Mouse (Mus musculus) neural tube, postnatal 0 days (tissue): ENCODE data around the gene Adam11. TPM values are rescaled to one million over a fixed set of nuclear protein-coding genes. Genes with fewer than 3 reads are reported as not detected.

Experiments
- polyA plus RNA-seq: library from polyadenylated mRNA; unstranded; fragments of >200 nt; fragmentation: Nextera tagmentation; extraction: Ambion mirVana; gene quantifications from 2 replicates; pipeline ENCODE4 v1.2.1, GENCODE M21; 2015

The Adam11 gene
- 20.7 and 24.9 TPM in 2 replicates for polyA plus RNA-seq

DNA sequence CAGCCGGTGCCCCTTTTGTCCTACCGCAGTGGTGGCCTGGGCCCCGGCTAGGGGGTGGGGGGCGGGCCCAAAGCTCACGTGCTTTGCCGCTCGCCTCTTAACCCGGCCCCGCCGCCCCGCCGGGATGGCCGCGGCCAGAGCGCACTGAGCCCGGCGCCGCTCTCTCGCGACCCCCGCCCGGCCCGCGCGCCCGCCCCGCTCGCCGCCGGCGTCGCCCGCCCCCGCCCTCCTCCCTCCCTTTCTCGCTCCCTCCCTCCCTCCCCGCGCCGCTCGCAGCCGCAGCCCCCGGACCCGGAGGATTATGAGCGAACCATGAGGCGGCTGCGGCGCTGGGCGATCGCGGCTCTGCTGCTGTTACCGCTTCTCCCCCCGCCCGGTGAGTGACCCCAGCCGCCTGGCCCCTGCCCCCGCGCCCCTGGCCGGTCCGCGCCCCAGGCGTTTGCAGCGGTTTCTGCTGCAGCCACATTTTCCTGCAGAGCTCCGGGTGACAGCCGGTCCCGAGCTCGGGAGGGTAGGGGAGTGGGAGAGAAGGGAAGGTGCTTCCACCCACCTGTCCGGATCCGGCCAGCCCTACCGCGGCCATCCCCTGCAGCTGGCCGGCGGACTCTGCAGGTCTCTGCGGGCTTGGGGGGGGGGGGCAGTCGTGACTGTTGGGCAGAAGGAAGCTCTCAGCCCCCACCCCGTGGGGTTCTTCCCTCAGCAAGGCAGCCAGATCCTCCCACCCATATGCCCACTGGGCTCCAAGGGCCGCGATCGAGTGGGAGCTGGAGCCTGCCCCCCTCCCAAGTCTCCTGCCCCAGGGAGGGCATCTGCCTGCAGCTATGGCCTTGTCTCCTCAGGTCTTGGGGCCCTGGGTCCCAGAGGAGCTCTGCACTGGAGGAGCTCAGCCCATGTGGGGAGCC lies at the start of gene Adam11:
TSS of gene Adam11 (plus strand) at position 131 of the 902 bp plus-strand sequence.

DNA sequence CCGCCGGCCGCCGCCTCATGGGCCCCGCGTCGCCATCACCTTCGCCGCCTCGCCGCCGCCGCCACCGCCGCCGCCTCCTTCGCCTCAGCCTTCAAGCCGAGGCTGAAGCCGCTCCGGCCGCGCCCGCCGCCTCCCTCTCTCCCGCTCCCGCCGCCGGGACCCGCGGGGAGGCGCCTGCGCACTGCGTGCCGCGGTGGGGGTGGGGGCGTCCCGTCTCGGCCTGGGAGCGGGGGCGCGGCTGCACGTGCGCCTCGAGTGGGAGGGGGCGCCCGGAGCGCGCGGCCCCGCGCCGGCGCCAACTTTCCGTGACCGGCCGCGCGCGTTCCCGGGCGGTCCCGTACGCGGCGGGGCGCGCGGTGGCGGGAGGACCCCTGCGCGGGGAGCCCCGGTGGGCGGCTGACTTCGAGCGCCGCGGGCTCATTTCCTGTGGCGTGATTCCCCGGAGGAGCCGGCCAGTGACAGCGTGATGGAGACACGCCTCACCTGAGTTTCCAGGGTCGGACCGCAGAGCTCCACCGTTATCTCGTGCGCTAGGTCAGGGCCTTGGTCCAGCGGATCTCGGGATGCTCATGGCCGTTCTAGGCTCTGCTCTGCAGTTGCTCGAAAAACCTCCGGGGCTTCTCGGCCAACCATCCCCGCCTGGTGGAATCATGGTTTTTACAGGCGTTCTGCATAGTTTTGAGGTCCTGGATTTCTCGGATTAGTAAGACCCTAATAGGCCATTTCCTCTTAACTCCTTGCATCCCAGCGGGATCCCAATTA lies 58.0 kb downstream of the Adam11 start, which contains the start of gene Gjc1:
TSS of gene Gjc1 (minus strand) at position 680 of the 762 bp plus-strand sequence.

Other genes starting within 250 kb of the Adam11 start
- 43.7 and 50.5 TPM in 2 replicates for gene Gpatch8, start 205.0 kb upstream of the Adam11 start, polyA plus RNA-seq
- 9.7 and 10.1 TPM in 2 replicates for gene Gm11627, start 182.0 kb upstream of the Adam11 start, polyA plus RNA-seq
- 8.4 and 8.8 TPM in 2 replicates for gene Fzd2, start 157.0 kb upstream of the Adam11 start, polyA plus RNA-seq
- 0.09 and 0.14 TPM in 2 replicates for gene Meioc, start 97.7 kb upstream of the Adam11 start, polyA plus RNA-seq
- 27.6 and 29.3 TPM in 2 replicates for gene Ccdc43, start 63.7 kb upstream of the Adam11 start, polyA plus RNA-seq
- gene Gjc1, start 58.3 kb downstream of the Adam11 start, polyA plus RNA-seq: 25.7 and 26.6 TPM in 2 replicates
- 12.4 and 16.6 TPM in 2 replicates for gene Higd1b, start 74.4 kb downstream of the Adam11 start, polyA plus RNA-seq
- 92.2 and 102 TPM in 2 replicates for gene Eftud2, start 119.5 kb downstream of the Adam11 start, polyA plus RNA-seq
- gene Ccdc103, start 119.8 kb downstream of the Adam11 start, polyA plus RNA-seq: 1.6 and 1.7 TPM in 2 replicates
- not detected in 2 replicates for gene Fam187a, start 123.7 kb downstream of the Adam11 start, polyA plus RNA-seq
- gene Gfap, start 139.5 kb downstream of the Adam11 start, polyA plus RNA-seq: 243 and 290 TPM in 2 replicates
- 0.68 and 0.79 TPM in 2 replicates for gene Kif18b, start 163.7 kb downstream of the Adam11 start, polyA plus RNA-seq
- 17.7 and 23.5 TPM in 2 replicates for gene C1ql1, start 185.2 kb downstream of the Adam11 start, polyA plus RNA-seq